Mouse (Mus musculus) spleen, adult 10 weeks (tissue): Measurements from ENCODE around the gene Mif. TPM values are rescaled to one million over a fixed set of nuclear protein-coding genes. Genes with fewer than 3 reads are reported as not detected.

Experiments
- polyA plus RNA-seq: library from polyadenylated mRNA; stranded (reverse); fragments of 350-450 nt; fragmentation: Illumina TruSeq; extraction: RNeasy Lipid Tissue Mini Kit (QIAGEN cat#74804); gene quantifications from one replicate; pipeline ENCODE4 v1.2.3, GENCODE M21; 2015; ENCODE audit warnings: low replicate concordance; ENCODE audit not compliant: insufficient read depth

Mif gene
- polyA plus RNA-seq = 17.0 TPM

GRCm38 (mm10) chr10:75859786-75860470 is at the start of gene Mif:
Gene Mif (minus strand): TSS chr10:75860240.

GRCm38 (mm10) chr10:75893089-75893750 is 33.2 kb upstream of the Mif start, which contains the start of gene Derl3:
Gene Derl3 (plus strand): TSS chr10:75893413.

GRCm38 (mm10) chr10:75837248-75837759 is 22.7 kb downstream of the Mif start, which contains the start of gene Gstt2:
Gene Gstt2 (minus strand): TSS chr10:75837424.

GRCm38 (mm10) chr10:75822443-75822842 is 37.6 kb downstream of the Mif start, which contains the start of gene Gstt4:
Gene Gstt4 (minus strand): TSS chr10:75822543.

Other genes starting within 250 kb of the Mif start
- gene Susd2, start 216.2 kb downstream of the Mif start, polyA plus RNA-seq = 6.8 TPM
- gene Cabin1, start 95.9 kb downstream of the Mif start, polyA plus RNA-seq = 20.7 TPM
- gene Ddt, start 86.8 kb downstream of the Mif start, polyA plus RNA-seq = 20.6 TPM
- not detected for gene Gm20441, start 79.3 kb downstream of the Mif start, polyA plus RNA-seq
- gene Gstt3, start 78.8 kb downstream of the Mif start, polyA plus RNA-seq = 4.1 TPM
- gene Gstt1, start 61.7 kb downstream of the Mif start, polyA plus RNA-seq = 12.8 TPM
- gene Gstt4, start 37.7 kb downstream of the Mif start, polyA plus RNA-seq = not detected
- 22.7 TPM for gene Gstt2, start 22.8 kb downstream of the Mif start, polyA plus RNA-seq
- gene Derl3, start 33.2 kb upstream of the Mif start, polyA plus RNA-seq = 9.6 TPM
- 46.5 TPM for gene Smarcb1, start 61.4 kb upstream of the Mif start, polyA plus RNA-seq
- gene Chchd10, start 72.9 kb upstream of the Mif start, polyA plus RNA-seq = 16.9 TPM
- 2.9 TPM for gene Mmp11, start 76.3 kb upstream of the Mif start, polyA plus RNA-seq
- 3.4 TPM for gene Gm867, start 80.4 kb upstream of the Mif start, polyA plus RNA-seq
- 49.1 TPM for gene Vpreb3, start 82.8 kb upstream of the Mif start, polyA plus RNA-seq
- gene Gm5134, start 94.3 kb upstream of the Mif start, polyA plus RNA-seq = 1.8 TPM
- 17.0 TPM for gene Zfp280b, start 172.4 kb upstream of the Mif start, polyA plus RNA-seq